Mouse (Mus musculus) Patski (cell line): Measurements from ENCODE around the gene Rabep2. TPM values are rescaled to one million over a fixed set of nuclear protein-coding genes. Genes with fewer than 3 reads are reported as not detected.

ENCODE experiments used
- ATAC-seq: fragments of 100-300 bp; one replicate; pipeline ENCODE4 v1.8.0; 2021
- CTCF ChIA-PET: fragments of 350-600 bp; sonication (Branson Sonifier 250); formaldehyde crosslinking; loops from one replicate; lab custom pipeline; 2022; ENCODE audit warnings: inconsistent platforms; lab: Charles Lee
- POLR2A ChIA-PET: fragments of 350-600 bp; sonication (Branson Sonifier 250); formaldehyde crosslinking; loops from one replicate; lab custom pipeline; 2022; ENCODE audit warnings: antibody characterized with exemption, inconsistent platforms; lab: Charles Lee
- DNase-seq: peaks from one replicate; pipeline ENCODE4 v3.0.0-alpha.2; 2011; ENCODE audit warnings: low read depth, low spot score
- H3K27me3 ChIP-seq: fragments of 371-371 bp; one replicate; pipeline ENCODE4 v1.5.1; 2021
- CTCF ChIP-seq: fragments of 100-300 bp; IDR thresholded peaks from one replicate; pipeline ENCODE4 v1.5.1; 2021
- in situ Hi-C: fragments of 300-500 bp; cut with MboI; formaldehyde crosslinking; loops from 3 replicates; pipeline ENCODE4 v1.11.1; 2018; ENCODE audit warnings: low pct_unique_long_range_greater_than_20kb, mixed read lengths
- polyA plus RNA-seq: library from polyadenylated mRNA; unstranded; gene quantifications from one replicate; pipeline ENCODE4 v1.2.3, GENCODE M21; 2021

Rabep2 gene
- polyA plus RNA-seq, 1 experiment from 2014 or later: 30.2 TPM

DNA sequence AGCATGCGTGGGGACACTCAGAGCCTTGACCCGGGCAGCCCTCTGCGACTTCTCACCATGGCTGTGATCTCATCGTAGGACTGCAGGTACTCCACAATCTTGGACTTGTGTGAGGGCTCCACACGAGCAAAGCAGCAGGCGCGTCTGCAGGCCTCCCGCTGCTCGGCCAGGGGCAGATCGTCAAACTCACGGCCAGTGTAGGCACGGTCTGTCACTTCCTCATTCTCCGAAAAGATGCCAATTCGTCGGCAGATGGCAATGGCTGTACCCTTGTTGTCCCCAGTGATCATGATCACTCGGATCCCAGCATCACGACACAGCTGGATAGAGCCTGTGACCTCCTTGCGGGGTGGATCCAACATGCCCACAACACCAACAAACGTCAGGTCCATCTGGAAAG lies 19.9 kb downstream of the Rabep2 start:
- H3K27me3 ChIP-seq: no peaks in the 10 kb centered on the region
- ChIA-PET CTCF (no interaction called here), POLR2A (no interaction called here)
- ATAC-seq: no peak
- TF ChIP-seq CTCF: no peak
- no peak for DNase-seq
- in situ Hi-C loops: no loop called here

DNA sequence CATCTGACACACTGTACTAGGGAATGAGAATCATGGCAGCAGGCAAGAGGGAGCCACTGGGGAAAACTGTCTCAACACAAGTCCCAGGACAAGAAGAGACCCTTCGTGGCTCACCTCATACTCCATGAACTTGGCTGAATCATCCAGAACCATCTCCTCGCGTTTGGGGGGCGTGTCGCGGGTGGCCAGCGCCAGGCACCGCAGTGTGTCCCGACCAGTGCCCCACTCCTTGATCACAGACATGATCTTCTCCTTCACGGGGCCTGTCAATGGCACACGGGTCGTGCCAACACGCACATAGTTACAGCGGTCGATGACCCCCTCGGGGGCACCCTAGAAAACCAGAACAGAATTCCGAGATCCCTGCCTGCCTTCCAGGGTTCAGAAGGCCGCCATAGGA lies 21.4 kb downstream of the Rabep2 start:
- no peak for TF ChIP-seq CTCF
- ATAC-seq (no peak), DNase-seq (no peak)
- ChIA-PET POLR2A (no interaction called here), CTCF (interaction anchor here (1.0 kb wide), 1 partner anchor 13 kb away, joined by 4 read pairs; no protein-coding TSS in a partner anchor)
- no peaks in the 10 kb centered on the region for H3K27me3 ChIP-seq
- in situ Hi-C loops: no loop called here

DNA sequence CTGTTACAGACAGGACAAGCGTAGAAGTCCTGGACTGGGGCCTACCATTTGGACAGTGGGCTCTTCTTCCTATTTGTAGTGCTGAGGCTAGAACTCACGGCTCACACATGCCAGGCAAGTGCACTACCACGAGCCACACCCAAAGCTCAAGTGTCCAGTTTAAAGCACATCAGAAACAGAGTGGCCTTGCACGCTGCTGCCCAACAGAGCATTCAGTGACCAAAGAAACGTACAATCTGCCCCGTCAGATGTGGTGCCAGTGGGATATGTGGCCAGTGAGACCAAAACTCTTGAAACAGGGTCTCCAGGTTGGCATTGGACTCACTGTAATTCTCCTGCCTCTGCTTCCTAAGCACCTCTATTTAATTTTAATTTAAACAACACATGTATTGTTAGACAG lies 22.1 kb downstream of the Rabep2 start:
- ATAC-seq: no peak
- H3K27me3 ChIP-seq: no peaks in the 10 kb centered on the region
- no peak for DNase-seq
- POLR2A ChIA-PET: no interaction called here
- in situ Hi-C loops: no loop called here
- no peak for TF ChIP-seq CTCF
- CTCF ChIA-PET: no interaction called here

DNA sequence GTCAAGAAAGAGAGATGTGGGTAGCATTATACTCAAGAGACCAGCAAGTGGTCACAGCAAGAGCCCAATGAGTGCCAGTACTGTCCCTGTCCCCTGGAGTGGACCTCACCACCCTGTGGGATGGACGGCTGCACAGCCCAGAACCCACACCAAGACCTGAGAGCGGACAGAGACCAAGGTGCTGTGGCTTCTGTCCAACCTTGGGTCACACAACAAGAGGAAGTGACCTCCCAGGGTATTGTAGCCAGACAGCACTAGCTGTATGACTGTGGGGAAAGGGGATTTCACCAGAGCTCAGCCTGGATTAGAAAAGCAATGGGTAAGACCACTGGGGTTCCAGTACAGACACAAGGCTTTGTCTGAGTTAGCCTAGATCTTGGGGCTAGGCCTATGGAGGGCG lies 23.7 kb downstream of the Rabep2 start:
- in situ Hi-C loops: no loop called here
- POLR2A ChIA-PET: no interaction called here
- CTCF ChIA-PET: no interaction called here

DNA sequence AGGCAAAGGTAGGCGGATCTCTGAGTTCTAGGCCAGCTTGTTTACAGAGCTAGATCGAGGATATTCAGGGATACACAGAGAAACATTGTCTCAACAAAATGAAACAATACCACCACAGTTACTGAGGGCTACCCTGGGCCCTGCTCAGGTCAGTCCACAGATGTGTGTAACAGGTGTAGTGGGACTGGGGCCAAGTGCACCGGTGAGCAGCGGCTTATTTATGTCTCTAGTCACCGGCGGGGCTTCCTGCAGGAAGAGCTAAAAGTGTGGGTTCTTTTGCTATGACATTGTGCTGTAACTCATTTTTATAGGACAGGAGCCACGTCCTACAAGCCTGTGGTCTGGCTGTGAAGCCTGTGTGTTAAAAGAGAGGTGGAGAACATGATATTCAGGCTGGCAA lies 25.3 kb downstream of the Rabep2 start:
- in situ Hi-C loops: no loop called here
- ChIA-PET CTCF (interaction anchor here (1.5 kb wide), 1 partner anchor 28 kb away, joined by 3 read pairs; no protein-coding TSS in a partner anchor), POLR2A (no interaction called here)
- DNase-seq (no peak), ATAC-seq (no peak)
- H3K27me3 ChIP-seq: no peaks in the 10 kb centered on the region
- TF ChIP-seq CTCF: no peak

More for the DNA sequence above, 23.7 kb downstream of the Rabep2 start:
- no peak for TF ChIP-seq CTCF
- DNase-seq: no peak
- ATAC-seq: no peak
- no peaks in the 10 kb centered on the region for H3K27me3 ChIP-seq

DNA sequence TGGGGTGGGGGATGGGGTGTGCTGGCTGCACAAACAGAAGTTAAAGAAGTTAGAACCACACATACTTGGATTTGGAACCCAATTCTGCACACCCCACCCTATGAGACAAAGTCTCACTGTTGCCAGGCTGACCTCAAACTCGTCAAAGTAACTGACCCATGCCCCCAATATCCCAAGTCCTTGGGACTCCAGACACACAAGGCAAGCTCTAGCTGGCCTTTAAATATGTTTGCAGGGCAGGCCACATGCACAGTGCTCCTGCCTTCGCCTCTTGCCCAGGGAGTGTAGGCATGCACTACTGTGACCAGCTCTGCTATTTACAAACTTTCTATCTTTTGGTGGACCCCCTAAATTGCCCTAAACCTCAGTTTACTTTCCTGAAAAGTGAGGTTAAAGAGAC lies 26.7 kb downstream of the Rabep2 start:
- ChIA-PET CTCF (no interaction called here), POLR2A (no interaction called here)
- TF ChIP-seq CTCF: no peak
- in situ Hi-C loops: no loop called here
- ATAC-seq (no peak), DNase-seq (no peak)
- H3K27me3 ChIP-seq: no peaks in the 10 kb centered on the region

DNA sequence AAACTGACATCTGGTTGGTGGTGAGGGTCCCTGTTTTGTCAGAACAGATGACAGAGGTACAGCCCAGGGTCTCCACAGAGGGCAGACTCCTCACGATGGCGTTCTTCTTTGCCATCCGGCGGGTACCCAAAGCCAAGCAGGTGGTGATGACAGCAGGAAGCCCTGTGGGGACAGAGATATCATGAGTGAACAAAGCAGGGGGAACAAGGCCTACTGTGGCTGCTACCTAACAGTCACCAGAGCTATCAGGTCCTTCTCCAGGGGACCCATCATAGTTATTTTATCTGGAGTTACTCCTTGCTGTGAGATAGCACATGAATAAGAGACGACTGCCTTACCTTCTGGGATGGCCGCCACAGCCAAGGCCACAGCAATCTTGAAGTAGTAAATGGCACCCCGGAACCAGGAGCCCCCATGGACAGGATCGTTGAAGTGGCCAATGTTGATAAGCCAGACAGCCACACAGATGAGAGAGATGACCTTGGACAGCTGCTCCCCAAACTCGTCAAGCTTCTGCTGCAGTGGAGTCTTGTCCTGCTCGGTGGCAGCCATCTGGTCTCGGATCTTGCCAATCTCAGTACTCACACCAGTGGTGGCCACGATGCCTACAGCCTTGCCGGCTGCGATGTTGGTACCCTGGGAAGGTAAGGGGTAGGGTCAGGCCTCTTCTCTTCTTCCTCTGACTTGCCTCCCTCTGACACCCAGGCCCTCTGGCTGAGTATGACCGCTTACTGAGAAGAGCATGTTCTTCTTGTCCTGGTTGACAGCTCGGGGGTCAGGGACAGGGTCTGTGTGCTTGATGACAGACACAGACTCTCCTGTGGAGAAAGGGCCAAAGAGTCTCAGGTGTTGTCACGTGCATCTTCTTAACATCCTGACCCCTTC lies 28.1 kb downstream of the Rabep2 start:
- in situ Hi-C loops: no loop called here
- ChIA-PET CTCF (no interaction called here), POLR2A (no interaction called here)
- DNase-seq (no peak), ATAC-seq (no peak)
- no peaks in the 10 kb centered on the region for H3K27me3 ChIP-seq
- no peak for TF ChIP-seq CTCF

DNA sequence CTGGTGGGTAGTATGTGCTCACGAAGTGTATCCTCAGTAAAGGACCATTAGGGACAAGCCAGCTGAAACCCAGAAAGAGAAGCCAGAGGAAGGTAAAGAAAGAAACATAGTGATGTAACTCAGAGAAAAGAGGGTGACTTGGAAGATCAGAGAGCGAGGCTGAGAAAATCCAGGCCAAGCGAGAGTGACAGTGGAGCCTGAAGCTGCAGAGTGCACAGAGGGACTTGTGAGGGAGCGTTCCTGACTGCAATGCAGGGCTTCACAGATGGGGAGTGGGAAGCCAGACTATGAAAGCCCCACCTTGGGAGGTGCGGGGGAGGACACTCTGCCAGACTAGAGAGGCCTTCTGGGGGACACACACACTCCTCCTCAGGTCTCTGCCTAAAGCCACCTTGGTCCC lies 29.7 kb downstream of the Rabep2 start:
- POLR2A ChIA-PET: no interaction called here
- no peaks in the 10 kb centered on the region for H3K27me3 ChIP-seq
- ATAC-seq (no peak), DNase-seq (no peak)
- no peak for TF ChIP-seq CTCF
- in situ Hi-C loops: no loop called here
- CTCF ChIA-PET: no interaction called here

DNA sequence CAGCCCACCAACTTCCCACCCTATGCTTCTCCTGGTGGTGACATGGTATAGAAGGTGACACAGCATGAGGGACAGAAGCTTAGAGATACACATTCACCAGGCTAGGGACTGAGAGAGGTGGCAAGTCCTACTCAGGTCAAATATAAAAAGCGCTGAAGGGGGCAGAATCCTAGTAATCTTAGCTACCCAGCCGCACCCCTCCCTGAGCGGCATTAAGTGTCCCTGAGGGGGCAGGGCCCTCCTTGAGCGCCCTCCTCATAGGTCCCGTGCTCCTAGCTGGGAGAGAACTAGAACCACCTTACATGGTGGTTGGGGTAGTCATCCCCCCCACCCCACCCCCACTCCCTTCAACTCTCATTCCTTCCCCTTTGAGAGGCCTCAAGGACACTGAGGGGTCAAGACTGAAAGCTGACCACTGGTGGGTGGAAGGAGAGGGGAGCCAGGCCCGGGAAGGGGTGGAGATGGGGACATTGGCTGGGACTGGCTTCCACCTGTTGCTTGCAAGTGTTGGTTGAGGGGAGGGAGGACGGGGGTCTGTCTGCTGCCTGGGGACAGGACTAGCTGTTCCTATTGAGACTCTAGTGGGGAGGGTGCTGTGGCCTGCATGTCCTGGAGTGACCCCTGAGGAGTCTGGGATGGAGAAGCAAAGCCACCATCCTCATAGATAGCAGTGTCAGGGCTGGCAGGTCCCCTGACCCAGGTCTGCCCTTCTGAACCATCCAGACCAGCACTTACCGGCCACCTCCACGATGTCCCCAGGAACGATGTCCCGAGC lies 30.5 kb downstream of the Rabep2 start:
- no peaks in the 10 kb centered on the region for H3K27me3 ChIP-seq
- ATAC-seq (no peak), DNase-seq (no peak)
- ChIA-PET POLR2A (no interaction called here), CTCF (no interaction called here)
- in situ Hi-C loops: no loop called here
- no peak for TF ChIP-seq CTCF

DNA sequence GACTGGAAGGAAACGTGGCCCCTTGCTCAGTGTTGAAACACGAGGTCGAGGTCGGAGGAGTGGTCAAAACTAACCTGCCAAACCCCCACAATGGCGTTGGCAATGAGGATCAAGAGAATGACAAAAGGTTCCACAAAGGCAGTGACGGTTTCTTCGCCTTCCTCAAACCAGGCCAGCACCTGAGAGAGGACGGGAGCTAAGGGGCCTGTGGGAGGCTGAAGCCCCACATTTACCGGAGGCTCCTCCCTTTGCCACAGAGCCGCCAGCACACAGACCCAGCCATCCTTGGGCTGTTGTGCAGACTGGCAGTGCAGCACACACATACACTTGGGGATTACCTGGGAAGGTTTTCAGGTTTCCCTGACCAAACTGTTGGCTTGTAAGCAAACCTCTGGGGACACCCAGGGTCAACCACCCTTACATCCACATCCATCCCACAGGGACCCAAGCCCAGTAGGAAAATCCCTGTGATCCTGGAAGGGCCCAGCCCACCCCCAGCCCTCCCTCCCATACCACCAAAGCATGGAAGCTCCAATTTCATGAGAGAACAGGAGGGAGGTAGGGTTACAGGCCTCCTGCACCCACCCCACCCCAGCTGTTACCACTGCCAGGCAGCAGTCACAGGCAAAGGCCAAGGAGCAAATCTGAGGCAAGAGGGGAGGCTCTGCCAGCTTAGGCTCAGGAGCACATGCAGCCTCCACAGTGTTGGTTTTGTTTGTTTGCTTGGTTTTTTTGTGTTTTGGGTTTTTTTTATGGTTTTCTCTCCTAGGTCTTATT lies 32.3 kb downstream of the Rabep2 start:
- no peaks in the 10 kb centered on the region for H3K27me3 ChIP-seq
- POLR2A ChIA-PET: no interaction called here
- CTCF ChIA-PET: interaction anchor here (1.0 kb wide), 1 partner anchor 62 kb away, joined by 4 read pairs; no protein-coding TSS in a partner anchor
- DNase-seq (no peak), ATAC-seq (no peak)
- in situ Hi-C loops: no loop called here
- TF ChIP-seq CTCF: no peak
